Mouse (Mus musculus) heart, postnatal 14 days (tissue): Measurements from ENCODE around the gene Tspan3. TPM values are rescaled to one million over a fixed set of nuclear protein-coding genes. Genes with fewer than 3 reads are reported as not detected.

ENCODE experiments used
- DNase-seq, 2 experiments: peaks; one replicate each; pipeline ENCODE4 v3.0.0; 2021 to 2022
- intact Hi-C: fragments of 180-260 bp; cut with DNase I; formaldehyde crosslinking; loops from one replicate; pipeline ENCODE4 v1.15.1; 2025
- total RNA-seq, 2 experiments: library from RNA; stranded (reverse); gene quantifications; 2 replicates each; pipeline ENCODE4 v1.2.3; 2021

The Tspan3 gene
- total RNA-seq, 2 experiments from 2014 or later, result 194 to 199 TPM

DNA sequence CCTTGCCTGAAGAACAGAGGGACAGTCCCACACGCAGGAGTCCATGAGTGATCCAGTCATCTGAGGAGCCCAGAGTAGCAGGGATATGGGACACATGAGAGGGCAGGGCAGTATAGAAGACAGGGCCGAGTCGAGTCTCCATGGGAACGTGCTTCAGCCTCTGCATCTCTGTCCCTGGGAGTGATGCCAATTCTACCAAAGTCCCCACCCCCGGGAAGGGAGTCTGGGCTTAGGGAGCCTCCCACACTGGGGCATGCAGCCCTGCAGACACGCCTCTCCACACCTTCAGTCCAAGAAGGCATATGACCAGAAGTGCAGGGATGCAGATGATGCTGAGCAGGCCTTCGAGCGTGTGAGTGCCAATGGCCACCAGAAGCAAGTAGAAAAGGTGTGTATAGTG, 42.3 kb downstream of the Tspan3 start:
- intact Hi-C loops, result no loop called here
- no peak for DNase-seq

DNA sequence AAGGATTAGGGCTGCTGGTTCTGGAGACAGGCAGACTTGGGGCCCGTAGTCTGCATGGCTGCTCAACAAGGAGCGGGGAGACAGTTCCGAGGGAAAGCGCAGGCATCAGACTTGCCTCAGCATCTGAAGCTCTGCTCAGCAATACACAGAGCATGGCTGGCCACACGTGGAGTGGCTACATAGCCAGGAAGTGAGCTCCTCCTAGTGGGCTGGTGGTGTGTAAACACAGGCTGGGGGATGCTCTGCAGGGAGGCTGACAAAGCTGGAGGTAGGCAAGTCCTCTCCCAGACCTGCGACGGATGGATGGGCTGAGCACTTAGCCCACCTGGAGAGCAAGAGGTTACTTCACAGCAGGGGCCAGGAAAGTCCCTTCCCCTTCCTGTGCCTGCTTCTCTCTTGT, 44.2 kb downstream of the Tspan3 start:
- intact Hi-C loops, result no loop called here
- peak; percentile 42 to 63 for DNase-seq

DNA sequence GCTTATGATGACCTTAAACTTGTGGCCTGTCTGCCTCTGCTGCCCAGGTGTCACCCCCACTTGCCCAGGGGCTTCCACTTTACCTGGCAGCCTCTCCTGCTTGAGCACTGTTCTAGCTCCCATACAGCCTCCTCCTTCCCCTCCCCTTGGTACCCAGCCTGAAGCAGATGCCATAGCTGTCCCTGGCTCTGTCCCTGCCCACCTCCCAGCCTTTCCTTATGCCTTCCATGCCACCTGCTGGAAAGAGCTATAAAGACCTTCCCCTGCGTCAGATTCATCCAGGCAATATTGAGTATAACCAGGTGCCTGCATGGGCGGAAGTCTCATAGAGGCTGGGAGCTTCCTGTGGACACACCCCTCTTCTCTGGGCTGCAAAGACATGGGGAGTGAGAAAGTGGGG, 45.6 kb downstream of the Tspan3 start:
- intact Hi-C loops, result loop anchor here (2.0 to 5.0 kb wide), 5 partner anchors 45 to 453 kb away; no protein-coding TSS in a partner anchor
- DNase-seq, result no peak

DNA sequence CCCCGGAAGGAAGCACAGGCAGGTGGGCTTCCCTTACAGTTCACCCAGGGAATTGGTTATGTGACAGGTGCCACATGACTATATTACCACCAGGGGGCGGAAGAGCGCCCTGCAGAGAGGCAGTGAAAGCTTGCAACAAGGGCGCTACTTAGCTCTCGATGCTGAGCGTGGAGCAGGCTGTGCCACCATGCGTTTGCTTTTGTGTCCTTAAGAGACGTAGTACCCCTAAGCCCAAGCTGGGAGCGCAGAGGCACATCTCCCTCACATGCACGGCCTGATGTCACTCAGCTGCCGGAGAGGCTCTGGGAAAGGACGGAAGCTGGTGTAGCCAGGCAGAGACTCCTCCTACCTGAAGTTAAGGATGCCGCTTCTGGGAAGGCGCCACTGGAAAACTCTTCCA, 46.7 kb downstream of the Tspan3 start:
- DNase-seq, result peak; percentile 77 to 79
- intact Hi-C loops, result loop anchor here (2.0 to 5.0 kb wide), 5 partner anchors 44 to 454 kb away; no protein-coding TSS in a partner anchor

DNA sequence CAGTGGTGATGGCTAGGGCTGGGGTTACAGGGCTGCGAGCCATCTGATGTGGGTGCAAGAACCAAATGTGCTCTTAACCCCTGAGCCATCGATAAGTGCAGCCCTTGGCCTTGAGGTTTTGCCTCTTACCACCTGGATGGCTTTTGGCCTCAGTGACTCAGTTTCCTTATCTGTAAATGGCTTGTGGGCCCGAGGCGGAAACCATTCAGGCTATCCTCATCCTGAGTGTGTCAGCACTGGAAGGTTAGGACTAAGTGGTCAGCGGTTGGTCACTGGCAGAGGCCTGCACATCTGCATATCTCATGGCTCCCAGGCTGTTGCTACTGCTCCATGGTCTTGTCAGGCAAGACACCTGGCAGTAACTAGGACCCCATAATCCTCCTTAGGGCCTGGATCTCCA, 47.2 kb downstream of the Tspan3 start:
- no peak for DNase-seq
- intact Hi-C loops, result loop anchor here (2.0 to 5.0 kb wide), 5 partner anchors 43 to 454 kb away; no protein-coding TSS in a partner anchor

DNA sequence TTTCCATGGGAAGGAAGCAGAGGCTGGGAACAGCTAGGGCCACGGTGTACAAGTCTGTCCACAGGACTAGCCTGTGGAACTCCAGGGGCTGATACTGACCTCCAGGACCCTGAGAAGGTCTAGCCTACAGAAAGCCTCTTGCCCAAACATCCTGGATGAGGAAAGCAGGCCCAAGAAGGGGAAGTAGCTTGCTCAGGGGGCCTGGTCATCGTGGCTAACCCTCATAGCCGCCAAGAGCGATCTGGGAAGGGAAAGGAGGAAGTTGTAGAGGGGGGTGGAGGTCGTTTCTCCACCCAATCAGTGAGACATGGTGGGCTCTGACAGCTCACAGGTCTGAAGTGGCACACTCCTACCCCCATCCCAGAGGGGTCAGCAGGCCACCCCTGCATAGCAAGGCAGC, 57.1 kb downstream of the Tspan3 start:
- no peak for DNase-seq
- intact Hi-C loops, result no loop called here

DNA sequence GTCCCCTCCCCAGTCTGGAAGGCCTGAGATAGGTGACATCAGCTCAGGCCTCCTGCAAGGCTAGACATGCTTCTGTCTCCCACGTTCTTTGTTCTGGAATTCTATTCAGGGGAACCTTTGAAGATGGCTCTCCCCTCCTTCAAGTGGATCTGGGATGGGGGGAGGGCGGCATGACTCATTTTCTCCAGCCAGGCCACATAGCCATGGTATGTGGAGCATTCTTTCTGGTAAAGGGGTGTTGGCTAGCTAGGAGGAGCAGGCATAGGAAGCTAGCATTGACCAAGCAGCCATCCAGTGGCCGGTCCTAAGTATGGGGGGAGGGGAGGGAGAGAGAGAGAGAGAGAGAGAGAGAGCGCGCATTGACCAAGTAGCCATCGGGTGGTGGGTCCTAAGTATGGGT, 57.8 kb downstream of the Tspan3 start:
- no peak for DNase-seq
- intact Hi-C loops, result no loop called here

DNA sequence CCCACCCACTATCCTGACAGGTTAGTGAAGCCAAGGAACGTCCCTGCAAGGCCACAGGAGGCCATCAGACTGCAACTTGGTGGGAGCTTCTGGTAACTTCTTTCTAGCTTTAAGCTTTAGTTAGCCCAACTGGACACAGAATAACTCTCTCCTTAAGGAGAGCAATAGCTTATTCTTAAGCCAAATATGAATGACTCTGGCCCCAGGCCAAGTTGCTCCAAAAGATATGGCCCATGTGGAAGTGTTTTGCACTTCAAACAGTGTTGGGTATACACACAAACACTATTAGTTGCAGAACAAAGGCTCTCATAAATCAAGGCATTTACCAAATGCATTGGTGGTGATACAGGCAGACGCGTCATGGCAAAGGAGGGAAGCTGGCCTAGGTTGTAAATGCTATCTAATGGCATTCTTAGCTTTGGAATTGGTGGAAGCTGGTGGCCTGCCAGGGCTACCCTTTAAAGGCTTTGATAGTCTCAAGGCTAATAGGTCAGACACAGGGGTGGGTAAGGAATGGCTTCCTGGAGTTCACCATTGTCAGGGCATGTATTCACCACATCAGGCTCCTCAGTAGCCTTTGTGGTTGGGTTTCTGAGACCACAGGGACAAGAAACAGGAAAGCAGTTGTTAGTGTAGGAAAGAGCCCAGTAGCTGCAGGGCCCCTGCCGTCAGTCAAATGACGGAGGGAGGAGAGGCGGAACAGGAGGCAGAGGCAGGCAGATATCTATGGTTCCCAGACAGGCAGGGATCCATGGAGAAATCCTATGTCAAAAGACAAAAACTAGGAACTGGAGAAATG, 58.8 kb downstream of the Tspan3 start:
- DNase-seq, result no peak
- intact Hi-C loops, result no loop called here

DNA sequence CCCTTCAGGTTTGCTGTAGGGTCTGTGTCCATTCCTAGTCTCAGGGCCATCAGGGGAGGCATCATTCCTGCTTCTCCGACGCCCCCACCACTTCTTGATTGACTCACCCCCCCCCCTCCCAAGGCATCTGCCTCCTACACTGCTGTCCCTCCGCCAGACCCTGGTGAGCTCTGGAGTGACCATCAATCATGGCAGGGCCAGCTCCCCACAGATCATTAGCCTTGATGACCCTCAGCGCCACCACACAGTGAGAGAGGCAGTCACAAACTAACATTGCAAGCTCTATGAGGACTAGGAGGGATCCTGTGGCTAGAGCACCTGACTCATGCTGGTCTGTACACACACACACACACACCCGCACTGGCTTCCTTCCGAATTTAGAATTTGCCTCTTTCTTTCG, 60.4 kb downstream of the Tspan3 start:
- intact Hi-C loops, result no loop called here
- DNase-seq, result no peak

DNA sequence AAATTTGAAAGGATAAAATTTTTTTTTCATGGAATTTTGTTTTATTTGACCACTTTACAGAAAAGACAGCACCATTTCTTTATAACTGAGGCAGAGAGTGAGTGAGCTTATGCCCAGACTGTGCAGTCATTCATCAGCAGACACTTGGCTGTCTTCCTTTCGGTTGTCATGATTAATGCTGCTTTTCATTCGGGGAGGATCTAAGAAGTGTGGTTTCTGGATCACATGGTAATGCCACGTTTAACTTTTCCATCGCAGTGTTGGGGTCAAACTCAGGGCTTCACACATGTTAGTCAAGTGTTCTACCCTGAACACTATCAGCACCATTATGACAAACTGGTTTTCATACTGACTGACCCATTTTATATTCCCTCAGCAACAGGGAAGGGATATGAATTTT, 64.3 kb downstream of the Tspan3 start:
- DNase-seq, result no peak
- intact Hi-C loops, result no loop called here

DNA sequence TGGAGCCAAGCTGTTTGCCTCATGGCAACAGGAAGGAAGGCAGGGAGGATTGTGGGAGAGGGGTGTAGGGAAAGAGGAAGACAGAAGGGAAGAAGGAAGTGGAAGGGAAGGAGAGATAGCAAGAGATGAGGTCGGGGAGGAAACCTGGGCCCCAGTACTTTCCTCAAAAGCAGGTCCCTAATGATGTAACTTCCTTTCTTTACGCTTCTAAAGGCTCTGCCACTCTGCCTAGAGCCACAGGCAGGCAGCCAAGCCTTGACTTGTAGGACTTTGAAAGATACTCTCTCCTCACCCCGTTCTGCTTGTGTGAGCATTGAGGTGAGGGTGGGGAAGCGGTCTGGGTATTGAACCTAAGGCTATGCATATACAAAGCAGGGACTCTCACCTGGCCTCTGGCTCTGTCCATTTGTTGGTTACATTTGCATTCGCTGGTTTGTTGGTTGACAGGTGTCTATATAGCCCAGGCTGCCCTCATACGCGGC, 65.2 kb downstream of the Tspan3 start:
- intact Hi-C loops, result no loop called here
- DNase-seq, result no peak

DNA sequence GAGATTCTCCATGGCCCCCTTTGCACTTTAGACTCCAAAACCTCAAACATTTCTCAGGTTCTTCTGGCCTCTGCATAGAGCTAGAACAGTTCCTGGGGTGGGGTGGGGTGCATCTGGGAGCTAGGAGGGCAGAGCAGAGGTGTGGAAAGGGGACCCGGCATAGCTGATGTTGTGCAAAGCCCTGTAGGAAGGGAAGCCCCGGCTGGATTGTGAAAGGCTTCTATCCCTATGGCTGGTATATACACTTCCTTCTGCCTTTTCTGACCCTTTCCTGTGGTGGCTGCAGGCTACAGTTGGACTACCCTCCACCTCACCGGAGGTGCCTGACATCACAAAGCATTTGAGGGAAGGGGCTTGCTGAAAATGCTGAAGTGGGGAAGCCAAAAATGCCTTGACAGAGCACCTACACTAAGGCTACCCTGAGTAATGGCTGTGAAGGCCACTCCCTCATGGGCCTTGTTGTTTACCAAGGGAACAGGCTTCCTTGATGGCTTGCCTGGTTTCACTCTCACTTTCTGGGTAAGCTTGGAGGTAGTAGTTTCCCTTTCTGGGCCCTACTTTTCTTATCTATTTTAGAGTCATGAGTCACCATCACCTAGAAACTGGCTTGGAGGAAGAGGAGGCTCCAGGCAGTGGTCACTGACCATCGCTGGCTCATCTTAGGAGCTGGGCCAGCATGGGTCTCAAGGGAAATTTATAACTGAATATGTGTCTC, 67.5 kb downstream of the Tspan3 start:
- no peak for DNase-seq
- intact Hi-C loops, result no loop called here

DNA sequence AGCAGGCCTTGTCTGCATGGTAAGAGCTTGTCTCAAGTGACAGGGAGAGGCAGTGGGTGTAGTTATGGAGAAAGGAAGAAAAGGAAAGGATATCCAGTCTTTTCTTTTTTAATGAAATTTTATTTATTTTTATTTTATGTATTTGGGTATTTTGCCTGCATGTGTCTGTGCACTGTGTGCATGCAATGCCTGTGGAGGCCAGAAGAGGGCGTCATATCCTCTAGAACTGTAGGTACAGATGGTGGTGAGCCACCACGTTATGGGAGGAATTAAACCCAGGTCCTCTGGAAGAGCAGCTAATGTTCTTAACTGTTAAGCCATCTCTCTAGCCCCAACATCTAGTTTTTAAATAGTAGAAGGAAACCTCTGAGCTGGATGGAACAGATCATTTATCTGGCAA, 73.2 kb downstream of the Tspan3 start:
- DNase-seq, result no peak
- intact Hi-C loops, result no loop called here

DNA sequence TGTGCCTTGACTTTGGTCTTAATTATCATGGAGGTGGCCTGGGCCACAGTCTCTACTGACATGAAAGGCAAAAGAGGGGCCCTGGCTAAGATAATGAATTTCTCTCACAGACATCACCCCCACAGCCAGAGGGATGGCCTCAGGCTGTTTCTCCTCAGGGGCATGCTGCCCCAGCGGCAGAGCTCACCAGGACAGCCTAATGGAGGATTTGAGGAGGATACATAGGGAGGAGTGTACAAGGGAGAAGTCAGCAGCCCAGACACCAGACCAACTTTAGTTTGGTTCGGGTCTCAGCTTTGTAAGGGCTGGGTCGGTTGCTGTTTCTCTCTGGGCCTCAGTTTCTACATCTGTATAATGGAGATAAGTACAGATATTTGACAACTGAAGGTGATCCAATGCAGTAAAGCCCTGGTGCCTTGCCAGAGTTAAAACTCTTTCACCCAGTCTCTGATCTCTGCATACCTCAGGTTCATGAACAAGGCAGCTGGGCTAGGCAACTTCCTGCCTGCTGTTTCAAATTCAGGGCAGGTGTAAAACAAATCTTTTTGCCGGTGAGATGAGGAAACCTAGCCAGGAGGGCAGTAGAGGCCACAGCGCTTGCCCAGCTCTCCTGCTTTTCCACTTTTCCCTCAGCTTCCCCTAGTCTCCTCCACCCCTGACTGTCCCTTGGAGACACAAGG, 74.6 kb downstream of the Tspan3 start:
- DNase-seq, result no peak
- intact Hi-C loops, result no loop called here

DNA sequence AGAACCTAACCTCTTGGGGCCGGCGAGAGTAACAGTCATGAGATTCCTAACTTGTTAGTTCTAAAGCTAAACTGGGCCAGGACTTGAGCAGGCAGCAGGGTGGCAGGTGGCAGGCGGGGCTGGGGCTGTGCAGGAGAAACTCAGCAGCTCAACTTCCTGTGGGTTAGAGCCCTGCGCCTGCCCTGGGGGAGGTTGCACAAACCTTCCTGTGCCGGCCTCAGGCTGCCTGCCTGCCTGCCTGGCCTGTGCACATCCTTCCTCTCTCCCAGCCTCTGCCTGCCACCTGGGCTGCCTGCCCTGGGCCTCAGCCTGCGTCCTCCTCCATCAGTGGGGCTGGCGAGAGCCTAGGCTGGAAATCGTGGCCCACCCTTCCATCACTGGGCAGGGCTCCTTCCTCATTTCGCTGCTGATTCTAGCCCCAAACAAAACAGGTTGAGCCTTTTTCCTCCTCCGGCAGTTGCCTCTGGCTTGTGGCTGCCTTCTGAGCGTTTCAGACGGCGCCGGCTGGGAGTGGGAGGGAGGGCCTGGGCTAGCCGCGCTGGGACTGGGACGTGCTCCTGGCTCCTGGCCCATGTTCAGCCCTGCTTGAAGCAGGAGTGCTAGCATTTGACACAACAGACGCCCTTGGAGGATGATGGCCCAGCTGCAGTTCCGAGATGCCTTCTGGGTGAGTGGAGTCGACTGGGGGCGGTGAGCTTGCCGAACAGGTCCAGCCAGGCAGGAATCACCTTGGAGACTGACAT, 75.3 kb downstream of the Tspan3 start, which contains the start of gene Pstpip1:
Gene Pstpip1, plus strand, starts transcription at position 185 of the 743 bp plus-strand sequence.
- peak; percentile 84 to 87 for DNase-seq

DNA sequence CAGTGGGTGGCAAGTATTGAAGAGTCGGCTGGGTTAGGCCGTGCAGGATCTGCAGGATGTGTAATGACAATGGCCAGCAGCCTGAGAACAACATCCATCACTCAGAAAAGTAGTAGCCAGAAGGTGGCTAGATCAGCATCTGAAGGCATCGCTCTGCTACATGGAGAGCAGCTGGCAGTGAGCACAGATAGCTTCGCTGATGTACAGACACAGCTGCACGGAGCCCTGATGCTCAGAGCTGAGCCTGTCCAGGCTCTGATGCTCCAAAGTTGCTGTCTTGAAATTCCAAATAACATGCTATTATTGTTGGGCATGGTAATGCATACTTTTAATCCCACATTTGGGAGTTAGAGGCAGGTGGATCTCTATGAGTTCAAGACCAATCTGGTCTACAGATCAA, 78.8 kb downstream of the Tspan3 start:
- intact Hi-C loops, result no loop called here
- no peak for DNase-seq

More for the DNA sequence above, 75.3 kb downstream of the Tspan3 start, which contains the start of gene Pstpip1:
- intact Hi-C loops, result no loop called here
